Mouse (Mus musculus) kidney, postnatal 4 days (tissue): ENCODE data around the gene Tnfrsf14.

Experiments used
- DNase-seq, 2 experiments: peaks; one replicate each; pipeline ENCODE4 v3.0.0; 2021; ENCODE audit warnings: mixed read lengths in 2 of 2

Tnfrsf14 gene

DNA sequence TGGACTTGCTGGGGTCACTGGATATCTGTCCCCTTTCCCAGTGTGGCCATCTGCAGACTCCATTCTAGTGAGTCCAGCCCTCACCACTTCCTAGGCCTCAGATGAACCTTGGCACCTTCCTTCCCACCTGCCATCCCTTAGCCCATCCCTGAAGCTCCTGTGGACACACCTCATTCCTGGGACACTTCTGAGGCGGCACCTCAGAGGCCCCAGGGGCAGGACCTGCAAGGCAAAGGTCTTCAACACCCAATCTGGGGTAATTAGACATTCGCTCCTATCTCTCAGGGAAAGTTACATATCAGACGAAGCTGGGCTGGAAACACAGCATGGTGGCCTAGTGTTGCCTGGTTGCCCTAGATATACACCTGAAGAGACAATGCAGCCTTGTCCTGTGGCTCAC is 13.7 kb downstream of the Tnfrsf14 start:
- DNase-seq: no peak

DNA sequence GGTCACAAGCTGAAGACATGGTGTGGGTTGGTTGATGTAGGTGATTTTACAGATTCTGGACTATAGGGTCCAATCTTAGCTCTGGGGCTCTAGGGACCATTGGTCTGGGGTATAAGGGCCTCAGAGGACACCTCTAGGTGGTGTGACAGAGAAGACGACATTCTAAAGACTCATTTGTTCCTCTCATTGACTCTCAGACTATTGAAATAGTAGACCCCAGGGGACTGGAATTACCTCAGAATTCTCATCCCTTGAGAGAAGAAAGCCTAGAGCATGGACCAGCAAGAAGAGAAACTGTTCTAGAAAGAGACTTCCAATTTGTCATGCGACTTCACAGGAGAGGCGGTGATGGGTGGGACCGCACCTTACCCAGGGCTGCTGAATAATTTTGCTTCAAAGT is 14.1 kb downstream of the Tnfrsf14 start:
- no peak for DNase-seq

DNA sequence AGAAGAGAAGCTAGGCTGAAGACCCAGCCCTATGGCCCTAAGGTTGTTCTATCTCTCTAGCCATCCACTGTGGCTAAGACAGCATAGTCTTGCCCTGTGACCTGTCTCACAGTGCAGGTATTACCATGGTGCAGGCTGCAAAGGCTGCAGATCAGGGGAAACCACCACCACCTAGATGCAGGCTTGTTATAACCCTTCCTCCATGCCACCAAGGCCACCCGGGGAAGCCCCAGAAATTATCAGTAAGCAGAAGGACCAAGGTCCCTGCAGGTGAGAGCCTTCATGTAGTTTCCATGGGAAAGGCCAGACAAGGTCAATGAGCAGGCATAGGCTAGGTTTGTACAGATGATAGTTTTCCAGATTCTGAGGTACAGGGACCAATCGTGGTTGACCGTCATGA is 14.5 kb downstream of the Tnfrsf14 start:
- DNase-seq: no peak

DNA sequence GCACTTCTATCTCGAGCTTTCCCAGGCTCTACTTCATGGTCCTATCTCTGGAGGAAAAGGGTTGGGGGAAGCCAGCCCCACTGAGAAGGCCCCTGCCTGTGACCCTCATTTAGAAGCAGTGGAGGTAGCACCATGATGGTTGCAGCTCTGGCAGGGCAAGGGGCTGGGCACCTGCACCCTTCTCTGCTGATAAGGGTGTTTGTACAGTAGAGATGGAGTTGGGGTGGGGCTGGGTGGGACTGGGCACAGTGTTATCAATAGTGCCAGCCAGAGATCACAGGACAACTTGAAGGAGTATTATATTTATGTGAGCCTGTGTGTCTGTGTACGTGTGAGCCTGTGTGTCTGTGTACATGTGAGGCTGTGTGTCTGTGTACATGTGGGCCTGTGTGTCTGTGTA is 16.7 kb downstream of the Tnfrsf14 start:
- DNase-seq: no peak

DNA sequence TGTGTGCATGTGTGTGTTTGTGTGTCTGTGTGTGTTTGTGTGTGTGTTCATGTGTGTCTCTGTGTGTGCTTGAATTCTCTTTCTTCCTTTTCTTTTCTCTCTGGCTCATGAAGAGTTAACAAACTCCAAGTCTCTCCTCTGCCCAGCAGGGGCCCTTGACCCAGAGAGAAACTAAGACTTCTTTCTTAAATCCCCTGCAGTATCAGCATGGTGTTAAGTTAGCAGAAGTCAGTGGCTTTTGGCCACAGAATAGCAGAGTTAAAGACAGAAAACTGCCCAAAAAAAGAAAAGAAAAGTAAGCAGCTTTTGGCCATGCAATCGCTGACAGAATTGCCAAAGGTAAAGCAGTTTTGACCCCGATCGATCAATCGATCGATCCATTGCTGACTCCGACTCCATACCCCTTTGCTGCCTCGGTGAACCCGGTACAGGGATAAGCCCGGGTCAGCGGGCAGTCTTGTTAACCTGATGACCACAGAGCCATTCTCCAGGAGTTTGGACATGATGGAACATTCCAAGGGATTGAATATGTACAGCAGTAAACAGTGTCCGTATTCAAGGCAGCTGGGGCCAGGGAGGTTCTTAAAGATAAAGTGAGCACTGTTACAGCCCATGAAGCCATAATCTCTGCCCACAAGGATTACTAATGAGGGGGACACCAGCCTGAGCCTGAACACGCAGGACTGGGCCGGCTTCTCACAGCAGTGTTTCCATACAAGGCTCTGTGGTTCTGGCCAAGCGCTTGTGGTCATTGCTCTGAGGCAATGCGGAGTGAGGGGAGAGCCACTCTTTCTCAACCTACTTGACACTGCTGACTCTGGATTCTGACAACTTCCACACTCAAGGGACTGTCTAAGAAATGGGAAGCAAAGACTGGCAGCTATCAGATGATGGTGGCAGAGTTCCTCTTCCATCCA is 17.5 kb downstream of the Tnfrsf14 start:
- DNase-seq: no peak

DNA sequence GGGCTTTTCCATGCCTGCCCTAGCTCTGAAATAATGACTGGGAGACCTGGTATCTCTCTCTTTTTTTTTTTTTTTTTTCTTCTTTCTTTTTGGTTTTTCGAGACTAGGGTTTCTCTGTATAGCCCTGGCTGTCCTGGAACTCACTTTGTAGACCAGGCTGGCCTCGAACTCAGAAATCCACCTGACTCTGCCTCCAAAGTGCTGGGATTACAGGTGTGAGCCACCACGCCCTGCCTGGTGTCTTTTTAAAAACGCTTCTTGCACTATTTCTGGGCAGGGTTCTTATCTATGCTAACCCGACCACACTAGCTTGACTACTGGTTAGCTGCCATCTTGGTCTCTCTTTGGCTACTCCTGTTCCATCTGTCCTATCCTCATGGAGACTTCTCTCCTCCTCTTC is 19.9 kb downstream of the Tnfrsf14 start:
- no peak for DNase-seq

DNA sequence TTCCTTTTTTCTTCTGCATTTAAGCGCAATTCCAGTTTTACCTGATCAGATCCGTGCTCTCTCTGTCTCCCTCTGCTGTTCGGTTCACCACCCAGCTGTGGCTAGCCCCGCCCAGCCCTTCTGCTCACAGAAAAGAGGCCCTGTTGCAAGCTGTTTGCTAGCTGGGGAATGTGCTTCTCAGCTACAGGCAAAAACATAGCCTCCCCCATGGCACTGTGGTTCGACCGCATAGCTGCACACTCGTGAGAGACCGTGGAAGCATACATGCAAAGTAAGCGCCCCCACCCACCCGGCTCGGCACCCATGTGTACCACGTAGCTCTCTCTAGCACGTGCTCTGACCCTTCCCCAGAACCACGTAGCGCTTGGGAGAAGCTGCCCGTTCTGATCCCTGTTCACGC is 20.5 kb downstream of the Tnfrsf14 start:
- DNase-seq: peak; percentile 81 to 87

DNA sequence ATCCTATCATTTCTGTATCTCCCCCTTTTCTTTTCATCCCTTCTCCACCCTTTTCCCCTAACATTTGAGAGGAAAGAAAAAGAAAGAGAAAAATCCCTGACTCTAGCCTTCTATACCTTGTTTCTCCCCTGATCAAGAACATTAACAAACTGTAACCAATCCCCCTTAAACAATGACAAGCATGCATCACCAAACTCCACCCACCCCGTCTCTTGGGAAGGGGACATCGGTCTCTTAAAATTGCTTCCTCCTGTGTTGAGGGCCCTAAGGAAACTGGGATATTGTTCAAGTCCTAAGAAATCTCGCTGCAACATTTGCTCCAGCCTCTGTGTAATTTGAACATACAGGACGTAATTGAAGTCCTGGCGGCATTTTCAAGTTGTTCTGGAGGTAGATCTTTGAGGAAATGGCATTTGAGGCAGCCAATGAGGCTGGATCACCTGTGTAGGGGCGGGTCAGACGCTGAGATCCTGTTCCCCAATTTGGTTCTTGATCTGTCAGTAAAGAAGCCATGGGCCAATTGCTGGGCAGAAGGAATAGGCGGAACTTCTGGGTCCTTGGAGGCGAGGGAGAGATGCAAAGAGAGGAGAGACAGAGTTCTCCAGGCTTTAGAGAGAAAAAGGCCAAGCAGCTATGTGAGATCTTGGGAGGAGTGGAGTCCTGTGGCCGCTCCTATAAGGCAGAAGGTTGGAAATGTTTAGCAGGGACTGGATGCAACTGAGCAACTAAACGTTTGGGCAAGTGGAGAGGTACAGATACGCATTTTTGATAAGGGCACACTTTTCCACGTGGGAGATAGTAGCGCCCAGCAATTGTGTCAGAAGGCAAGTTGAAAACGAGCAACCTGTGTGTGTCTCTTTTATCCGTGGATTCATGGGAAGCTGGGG is 23.9 kb downstream of the Tnfrsf14 start:
- DNase-seq: peak; percentile 83 to 89

DNA sequence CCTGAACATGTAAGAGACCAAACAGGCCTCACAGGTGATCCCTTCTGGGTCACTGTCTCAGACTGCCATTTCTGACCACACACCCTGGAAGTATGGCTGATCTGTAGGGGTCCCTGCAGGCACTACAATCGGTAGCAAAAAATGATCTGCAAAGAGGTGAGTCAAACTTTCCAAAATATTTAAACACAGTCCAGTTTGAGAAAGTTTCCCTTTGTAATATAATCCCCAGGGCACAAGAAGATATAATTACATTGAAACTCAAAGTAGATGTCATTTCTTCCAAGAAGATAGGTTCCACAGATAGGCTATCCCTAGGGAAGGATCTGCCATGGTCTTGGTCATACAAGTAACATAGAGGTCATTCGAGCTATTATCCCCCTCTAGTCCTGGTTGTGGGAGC is 26.0 kb downstream of the Tnfrsf14 start:
- DNase-seq: no peak

DNA sequence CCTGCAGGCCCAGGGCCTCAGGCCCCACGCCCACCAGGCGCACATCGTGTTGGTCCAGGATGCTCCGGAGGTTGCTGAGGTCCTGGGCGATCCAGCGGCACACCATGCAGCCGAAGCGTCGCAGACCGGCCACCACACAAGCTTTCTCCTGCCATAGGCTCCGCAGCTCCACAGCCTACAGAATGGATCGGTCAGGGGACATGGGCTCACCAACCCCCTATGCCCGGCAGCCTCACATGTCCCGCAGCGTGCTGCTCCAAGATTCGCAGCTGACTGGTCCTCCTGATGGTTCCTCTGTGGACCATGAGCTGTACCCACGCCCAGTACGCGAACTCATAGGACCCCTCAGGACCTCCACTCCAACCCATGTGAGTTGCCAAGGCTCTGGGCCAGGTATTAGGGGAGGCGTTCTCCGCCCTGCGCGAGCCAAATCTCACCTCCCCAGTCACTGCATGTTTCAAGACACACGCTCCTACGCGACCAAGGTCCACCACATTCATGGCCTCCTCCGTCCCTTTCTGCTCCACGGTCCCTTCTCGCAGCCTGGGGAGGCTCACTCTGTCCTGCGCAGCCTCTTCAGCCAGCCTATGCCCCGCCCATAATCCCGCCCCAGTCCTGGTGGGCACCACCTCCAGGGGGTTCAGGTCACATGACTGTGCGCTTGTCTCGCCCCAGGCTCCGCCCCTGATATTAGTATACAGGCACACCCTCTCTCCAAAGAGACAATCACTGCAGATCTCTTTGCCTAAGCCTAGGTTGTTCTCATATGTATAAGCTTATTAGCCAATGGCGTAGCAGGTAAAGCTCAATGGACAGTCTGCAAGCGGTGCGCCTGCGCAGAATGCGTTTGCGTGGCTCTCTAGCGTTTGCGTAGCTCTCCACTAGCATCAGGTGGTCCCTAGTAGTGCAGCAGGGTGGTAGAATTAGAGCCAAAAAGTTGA is 29.6 kb downstream of the Tnfrsf14 start, which contains the start of gene Fam213b:
TSS of gene Fam213b (minus strand) at position 630 of the 941 bp plus-strand sequence.
- peak; percentile 85 to 90 for DNase-seq

DNA sequence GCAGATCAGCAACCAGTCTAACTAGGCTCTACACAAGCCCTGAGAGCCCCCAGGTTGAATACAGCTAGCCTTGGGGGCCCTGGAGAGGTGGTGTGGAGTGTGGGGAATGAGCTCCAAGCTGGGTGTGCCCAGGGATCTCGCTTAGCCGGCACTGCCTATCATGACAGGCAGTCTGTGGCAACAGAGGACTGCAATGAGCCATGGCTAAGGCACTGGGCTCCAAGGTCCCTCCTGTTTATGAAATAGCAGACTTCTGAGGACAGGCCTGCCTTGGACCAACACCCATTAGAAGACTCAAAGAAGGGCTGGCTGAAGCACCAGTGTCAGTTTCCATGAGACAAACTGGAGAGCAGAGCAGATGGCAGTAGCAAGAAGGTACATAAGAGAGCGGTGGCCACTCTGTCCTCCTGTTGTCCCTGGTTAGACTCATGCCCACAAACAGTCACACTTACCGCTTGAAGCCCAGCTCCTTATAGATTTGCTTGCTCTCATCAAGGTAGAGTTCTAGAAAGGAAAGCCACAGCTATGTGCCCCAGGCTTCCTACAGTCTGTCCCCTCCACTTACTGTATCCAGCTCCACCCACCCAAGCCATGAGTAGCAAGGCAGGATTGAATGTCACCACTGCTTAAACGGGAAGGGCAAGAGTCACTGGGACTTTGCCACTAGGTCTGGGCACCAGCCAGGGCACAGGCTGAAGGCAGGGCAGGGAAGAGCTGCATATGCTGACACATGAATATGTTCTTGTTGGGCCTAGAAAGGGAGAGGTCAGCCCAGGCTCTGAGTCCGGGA is 30.5 kb downstream of the Tnfrsf14 start:
- peak in 1 of 2 experiments; percentile 8 for DNase-seq

DNA sequence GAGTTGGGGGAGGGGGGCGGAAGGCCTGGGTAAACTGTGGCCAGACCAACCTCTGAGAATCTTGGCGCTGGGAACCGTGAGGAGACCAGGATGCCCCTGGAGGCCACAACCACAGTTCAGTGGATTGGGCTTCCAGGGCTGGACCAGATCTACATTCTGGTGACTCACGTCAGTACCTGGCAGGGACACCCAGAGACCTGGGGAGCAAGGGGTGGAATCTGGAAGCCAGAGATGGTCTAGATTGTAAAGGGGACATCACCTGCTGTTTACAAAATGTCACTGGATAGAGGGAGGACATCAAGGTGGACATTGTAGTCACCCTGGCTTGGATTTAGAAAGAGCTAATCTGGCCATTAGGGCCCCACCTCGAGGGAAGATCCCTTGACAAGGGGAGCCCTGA is 32.8 kb downstream of the Tnfrsf14 start:
- DNase-seq: no peak

DNA sequence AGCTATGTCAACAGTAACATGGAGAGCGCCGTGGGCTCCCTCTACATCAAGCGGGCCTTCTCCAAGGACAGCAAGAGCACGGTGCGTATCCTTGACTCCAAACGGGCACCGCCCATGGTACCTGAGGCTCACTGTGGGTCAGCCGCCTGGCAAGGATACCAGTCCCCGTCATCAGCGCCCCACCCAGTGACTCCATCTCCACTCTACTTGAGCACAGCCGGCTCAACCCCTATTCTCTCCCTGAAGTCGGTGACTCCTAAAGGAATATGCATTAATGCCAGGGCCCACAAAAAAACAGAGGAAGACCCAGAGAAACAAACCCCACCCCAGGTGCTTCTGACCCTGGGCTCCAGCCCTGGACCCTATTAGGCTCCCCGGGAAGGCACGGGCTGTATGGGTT is 37.5 kb downstream of the Tnfrsf14 start:
- DNase-seq: no peak

DNA sequence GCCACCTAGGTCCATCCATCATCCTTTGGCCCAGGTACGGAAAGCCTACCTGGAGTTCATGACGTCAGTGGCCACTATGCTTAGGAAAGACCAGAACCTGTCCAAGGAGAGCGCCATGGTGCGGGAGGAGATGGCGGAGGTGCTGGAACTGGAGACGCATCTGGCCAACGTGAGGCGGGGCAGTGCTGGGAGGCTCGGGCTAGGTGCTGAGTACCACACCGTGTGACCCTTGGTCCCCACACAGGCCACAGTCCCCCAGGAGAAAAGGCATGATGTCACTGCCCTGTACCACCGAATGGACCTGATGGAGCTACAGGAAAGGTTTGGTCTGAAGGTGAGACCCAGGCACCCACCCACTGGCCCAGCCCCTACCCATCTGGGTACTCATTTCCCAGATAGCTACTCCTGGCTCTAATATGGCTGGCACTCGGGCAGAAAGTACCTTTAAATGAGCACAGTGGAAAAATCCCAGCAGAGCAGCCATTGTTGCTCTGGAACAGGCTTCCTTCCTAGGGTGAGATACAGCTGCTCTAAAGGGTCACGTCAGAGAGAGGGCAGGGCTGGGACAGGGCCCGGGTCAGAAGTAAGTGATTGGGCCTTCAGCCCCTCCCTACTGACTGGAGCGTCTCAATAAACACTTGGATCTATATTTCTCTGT is 40.6 kb downstream of the Tnfrsf14 start:
- DNase-seq: no peak

DNA sequence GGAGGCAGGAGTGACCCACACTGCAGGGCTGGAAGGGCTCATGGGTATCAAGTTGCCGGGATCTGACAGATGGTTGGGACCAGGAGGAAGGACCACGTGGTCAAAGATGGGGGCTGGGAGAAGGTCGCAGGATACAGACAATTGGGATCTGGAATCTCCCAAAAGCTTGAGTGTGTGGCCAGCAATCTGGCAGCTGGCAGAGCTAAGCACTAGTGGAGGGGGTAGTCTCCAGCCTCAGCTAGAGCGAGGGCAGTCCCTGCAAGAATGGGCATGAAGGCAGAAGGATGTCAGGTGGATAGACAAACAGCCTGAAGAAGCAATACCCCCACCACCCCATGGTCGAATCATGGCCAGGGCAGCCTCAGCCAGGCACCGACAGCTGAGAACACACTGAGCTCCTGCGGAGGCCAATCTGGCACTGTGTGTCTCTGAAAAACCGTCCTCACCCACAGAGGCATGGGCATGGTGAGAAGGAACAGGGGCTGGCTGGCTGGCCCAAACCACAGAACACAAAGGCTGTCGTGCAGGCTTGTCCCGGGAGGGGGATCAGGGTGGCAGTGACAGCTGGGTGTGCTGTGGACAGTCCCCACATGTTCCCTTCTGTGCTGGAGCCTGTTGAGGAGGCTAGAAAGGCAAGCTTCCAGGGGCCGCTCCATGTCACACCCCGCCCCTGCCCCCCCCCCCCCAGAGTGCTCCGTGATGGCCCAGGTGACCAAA is 41.3 kb downstream of the Tnfrsf14 start:
- DNase-seq: no peak

DNA sequence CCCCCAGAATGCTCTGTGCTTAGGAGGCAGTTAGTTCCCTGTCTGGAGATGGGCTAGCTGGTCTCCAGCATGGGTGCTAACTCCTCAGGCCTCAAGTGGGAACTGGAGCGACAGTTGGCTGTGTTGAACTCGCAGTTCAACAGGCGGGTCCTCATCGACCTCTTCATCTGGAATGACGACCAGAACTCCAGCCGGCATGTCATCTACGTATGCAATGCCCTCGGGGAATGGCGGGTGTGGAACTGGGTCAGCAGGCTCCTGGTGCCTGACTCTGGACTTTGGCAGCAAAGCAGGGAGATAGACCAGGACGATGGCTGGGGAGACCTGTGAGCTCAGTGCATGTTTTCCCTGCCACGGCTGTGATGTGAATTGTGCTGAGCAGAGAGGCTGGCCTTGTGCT is 42.9 kb downstream of the Tnfrsf14 start:
- DNase-seq: no peak

DNA sequence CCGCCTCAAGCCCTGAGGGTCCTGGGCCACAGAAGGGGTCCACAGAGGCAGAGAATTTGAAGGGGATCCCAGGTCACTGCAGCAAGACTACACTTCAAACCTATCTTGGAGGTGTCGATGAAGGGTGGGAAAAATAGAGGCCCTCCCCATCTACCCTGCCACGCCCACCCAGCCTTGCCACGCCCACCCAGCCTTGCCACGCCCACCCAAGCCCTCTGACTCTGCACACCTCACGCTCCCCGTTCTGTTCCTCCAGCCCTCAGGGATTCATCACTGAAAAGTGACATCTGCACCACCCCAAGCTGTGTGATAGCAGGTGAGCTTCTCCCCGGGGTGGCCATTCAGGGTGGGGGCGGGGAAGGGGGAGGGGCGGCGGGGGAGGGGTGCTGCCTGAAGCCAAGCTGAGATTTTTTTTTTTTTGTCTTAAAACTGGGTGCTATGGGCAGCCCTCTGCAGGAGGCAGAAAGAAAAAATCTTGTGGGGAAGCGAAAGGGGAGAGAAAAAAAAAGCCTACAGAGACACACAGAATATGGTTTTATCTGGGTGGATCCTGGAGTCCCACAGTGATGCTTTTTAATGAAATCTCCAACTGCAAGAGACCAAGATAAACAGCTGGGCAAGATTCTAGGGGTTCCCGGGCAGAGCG is 46.2 kb downstream of the Tnfrsf14 start:
- peak in 1 of 2 experiments; percentile 16 for DNase-seq

DNA sequence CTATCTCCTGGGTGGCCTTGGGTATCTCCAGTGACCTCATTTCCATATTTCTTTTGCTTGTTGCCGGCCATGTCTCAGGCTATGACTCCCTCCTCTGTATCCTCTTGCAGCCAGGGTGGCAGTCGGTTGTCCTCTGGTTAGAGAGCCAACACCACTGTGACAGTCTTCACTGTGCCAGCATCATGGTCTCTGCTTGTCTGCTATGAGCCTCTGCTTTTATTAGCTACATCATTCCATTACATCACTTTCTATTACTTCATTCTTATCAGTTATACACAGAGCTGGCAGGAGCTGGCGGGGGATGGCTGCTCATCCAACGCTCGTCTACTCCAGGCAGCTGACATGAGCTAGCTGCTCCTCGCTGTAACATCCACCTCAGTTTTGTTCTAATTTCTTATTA is 47.6 kb downstream of the Tnfrsf14 start:
- DNase-seq: no peak

DNA sequence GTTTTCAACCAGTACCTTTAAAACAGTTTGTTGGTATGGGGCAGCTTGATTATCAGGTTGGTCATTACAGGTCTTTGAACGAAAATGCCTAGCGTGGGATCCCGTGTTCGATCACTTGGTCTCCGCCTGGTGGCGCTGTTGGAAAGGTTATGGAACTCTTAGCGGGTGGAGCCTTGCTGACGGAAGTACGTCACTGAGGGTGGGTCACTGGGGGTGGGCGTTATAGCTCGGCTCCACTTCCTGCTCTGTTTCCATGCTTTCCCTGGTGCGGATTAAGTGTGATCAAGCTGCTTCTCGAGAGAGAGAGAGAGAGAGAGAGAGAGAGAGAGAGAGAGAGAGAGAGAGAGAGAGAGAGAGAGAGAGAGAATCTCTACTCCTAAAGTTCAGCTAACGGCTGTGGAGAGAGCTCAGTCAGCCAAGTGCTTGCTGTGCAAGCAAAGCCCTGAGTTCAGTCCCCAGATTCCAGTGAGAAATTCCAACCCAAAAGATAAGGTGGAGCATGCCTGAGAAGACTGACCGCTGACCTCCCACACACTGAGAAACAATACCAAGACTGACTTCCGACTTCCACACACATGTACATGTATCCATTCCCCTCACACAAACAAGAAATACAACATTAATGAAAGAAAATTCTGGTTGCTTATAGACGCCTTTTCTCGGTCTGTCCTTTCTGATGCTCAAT is 50.4 kb downstream of the Tnfrsf14 start:
- DNase-seq: peak; percentile 97 to 98
